Mouse (Mus musculus) mammary gland, adult 2 months (tissue): ENCODE data around the gene Zfp296. TPM values are rescaled to one million over a fixed set of nuclear protein-coding genes. Genes with fewer than 3 reads are reported as not detected.

Experiments used
- polyA plus RNA-seq: library from polyadenylated mRNA; depleted of rRNA; stranded (reverse); fragments of >200 nt; gene quantifications from 2 replicates; pipeline ENCODE4 v1.2.3, GENCODE M21; 2012; ENCODE audit warnings: low replicate concordance; rRNA removed

Gene Zfp296
- polyA plus RNA-seq: 6.8 and 16.7 TPM in 2 replicates

DNA sequence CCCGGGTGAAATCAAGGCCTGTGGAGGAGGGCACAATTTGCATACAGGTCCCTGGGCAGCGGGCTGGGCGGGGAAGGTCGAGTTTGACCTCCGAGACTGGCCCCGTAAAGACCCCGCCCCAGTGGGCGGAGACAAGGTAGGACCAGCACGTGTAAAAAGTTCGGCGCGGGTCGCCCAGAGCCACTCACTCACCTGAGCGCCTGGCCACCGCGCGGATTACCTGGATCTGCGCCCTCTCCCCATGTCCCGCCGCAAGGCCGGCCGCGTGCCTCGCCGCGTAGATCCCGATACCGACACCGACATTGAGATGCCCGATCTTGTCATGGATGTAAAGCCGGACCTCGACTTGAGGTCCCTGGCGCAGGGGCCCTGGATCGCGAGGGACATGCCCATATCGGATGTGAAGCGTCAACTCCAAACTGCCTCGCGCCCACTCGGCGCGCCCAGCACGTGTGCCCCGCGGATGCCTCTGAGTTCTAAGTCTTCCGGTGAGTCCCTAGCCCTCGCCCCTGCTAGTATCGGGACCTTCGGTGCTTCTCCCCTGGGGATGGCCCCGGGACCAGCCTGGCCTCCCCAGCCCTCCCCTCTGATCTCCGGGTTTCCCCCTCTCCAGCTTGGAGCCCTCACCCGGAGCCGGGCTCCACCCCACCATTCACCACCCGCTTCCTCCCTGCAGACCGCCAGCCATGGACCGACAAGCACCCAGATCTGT, at the start of gene Zfp296, which contains the start of gene Gemin7:
Gene Zfp296, plus strand, starts transcription at position 147 of the 712 bp plus-strand sequence.
Gene Gemin7, minus strand, starts transcription at position 455 of the 712 bp plus-strand sequence.

DNA sequence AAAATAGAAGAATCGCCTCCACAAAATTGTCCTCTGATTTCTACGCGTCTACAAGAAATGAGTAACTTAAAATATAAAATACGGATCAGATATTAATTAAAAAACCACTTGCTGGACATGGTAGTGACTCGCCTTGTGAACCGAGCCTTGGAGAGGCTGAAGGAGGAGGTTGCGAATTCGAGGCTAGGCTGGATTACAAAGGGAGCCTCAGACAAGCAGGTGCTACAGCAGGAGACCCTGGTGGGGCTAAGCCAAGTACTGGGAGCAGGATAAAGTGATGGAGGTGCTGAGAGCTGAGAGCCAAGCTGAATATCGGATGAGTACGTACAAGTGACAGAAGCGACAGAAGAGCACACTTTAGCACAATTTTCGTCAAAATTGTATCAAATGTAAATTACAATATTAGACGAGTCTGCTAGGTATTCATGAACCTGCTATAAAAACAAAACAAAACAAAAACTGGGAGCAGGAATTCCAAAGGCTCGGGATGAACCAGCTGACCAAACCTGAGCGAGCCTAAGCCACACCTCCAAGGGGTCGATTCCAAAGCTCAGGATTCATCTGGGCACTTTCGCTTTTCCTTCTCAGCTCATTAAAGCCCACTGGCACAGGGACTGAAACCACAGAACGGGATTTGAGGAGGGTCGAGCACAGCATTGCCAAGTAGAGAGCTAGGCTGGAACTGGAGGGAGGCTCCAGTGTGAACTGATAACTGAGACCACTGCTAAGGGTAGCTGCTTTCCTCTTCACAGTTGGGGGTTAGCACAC, 14.3 kb upstream of the Zfp296 start, which contains the start of gene Ppp1r37:
Gene Ppp1r37, minus strand, starts transcription at position 434 of the 768 bp plus-strand sequence.

DNA sequence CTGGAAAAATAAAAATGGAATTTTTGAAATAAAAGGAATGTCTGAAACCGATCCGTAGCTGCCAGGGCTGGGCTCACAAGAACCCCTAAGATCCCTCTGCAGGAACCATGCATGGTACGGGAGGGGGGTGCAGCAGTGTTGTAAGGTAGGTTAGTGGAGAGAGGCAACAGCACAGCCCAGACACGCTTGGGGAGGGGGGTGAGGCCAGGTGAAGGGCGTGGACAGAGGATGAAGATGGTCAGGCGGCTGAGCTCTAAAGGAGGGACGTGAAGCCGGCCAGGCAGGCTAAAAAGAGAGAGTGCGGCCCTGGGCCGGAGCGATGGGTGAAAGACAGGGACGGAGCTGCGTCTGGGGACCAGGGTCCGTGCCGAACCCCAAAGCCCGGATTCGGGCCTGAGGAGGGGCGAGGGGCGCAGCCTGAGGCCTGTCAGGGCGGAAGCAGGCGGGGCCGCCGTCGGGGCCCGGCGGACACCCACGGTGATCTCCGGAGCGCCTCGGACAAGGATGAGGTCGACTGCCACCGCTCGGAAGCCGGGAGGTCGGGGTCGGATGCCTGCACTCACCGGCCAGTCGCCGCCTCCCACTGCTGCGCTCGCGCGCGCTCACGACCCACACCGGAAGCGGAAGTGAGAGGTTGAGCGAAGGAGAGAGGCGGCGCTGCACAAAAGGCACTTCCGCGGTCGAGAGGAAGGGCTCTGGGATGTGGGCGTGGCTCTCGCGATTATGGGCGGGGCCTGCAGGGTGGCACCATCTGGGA, 26.9 kb downstream of the Zfp296 start, which contains the start of gene Clasrp:
Gene Clasrp, minus strand, starts transcription at position 638 of the 757 bp plus-strand sequence.

DNA sequence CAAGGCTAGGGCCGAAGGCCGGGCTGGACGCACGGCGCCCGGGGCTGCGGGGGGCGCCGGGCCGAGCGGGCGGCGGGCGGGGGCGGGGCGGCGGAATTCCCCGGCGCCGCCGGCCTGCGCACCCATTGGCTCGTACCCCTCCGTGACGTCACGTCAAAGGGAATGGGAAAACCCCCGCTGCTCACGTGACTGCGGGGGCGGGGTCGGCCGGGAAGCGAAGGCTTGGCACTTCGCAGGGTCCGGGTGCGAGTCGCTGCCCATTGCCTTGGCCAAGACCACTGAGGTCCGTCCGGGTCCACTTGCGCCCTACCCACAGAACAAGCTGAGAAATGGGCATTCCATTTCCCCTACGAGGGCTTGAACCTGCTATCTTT, 52.3 kb downstream of the Zfp296 start, which contains the start of gene Relb:
Gene Relb, minus strand, starts transcription at position 78 of the 374 bp plus-strand sequence.

Other genes with a start within 250 kb of the Zfp296 start
- 46.3 and 50.7 TPM in 2 replicates for gene Ercc1, start 232.5 kb upstream of the Zfp296 start, polyA plus RNA-seq
- gene Cd3eap, start 217.8 kb upstream of the Zfp296 start, polyA plus RNA-seq: 5.5 and 10.6 TPM in 2 replicates
- gene Ppp1r13l, start 217.5 kb upstream of the Zfp296 start, polyA plus RNA-seq: 16.4 and 27.3 TPM in 2 replicates
- 60.3 and 79.1 TPM in 2 replicates for gene Ercc2, start 195.3 kb upstream of the Zfp296 start, polyA plus RNA-seq
- gene Klc3, start 173.2 kb upstream of the Zfp296 start, polyA plus RNA-seq: 19.3 and 27.9 TPM in 2 replicates
- gene Ckm, start 172.5 kb upstream of the Zfp296 start, polyA plus RNA-seq: 3.1 and 13,480 TPM in 2 replicates
- 12.6 and 42.6 TPM in 2 replicates for gene Mark4, start 118.5 kb upstream of the Zfp296 start, polyA plus RNA-seq
- gene Exoc3l2, start 114.0 kb upstream of the Zfp296 start, polyA plus RNA-seq: 6.3 and 7.4 TPM in 2 replicates
- gene Bloc1s3, start 68.9 kb upstream of the Zfp296 start, polyA plus RNA-seq: 9.1 and 17.1 TPM in 2 replicates
- gene Trappc6a, start 68.9 kb upstream of the Zfp296 start, polyA plus RNA-seq: 73.4 and 149 TPM in 2 replicates
- 1.9 and 3.3 TPM in 2 replicates for gene Nkpd1, start 59.4 kb upstream of the Zfp296 start, polyA plus RNA-seq
- 75.3 and 137 TPM in 2 replicates for gene Ppp1r37, start 14.2 kb upstream of the Zfp296 start, polyA plus RNA-seq
- 138 and 192 TPM in 2 replicates for gene Gemin7, start 308 bp downstream of the Zfp296 start, polyA plus RNA-seq
- 68.1 and 244 TPM in 2 replicates for gene Clasrp, start 27.2 kb downstream of the Zfp296 start, polyA plus RNA-seq
- gene Relb, start 52.2 kb downstream of the Zfp296 start, polyA plus RNA-seq: 40.8 and 101 TPM in 2 replicates
- gene Clptm1, start 87.7 kb downstream of the Zfp296 start, polyA plus RNA-seq: 125 and 164 TPM in 2 replicates
- 1.9 and 2.9 TPM in 2 replicates for gene Apoc2, start 100.7 kb downstream of the Zfp296 start, polyA plus RNA-seq
- 1.0 TPM in 1 of 2 replicates, not detected in the other for gene Gm44805, start 104.1 kb downstream of the Zfp296 start, polyA plus RNA-seq
- 21.1 TPM in 1 of 2 replicates, not detected in the other for gene Apoc4, start 104.2 kb downstream of the Zfp296 start, polyA plus RNA-seq
- 50.4 and 58.9 TPM in 2 replicates for gene Apoc1, start 115.4 kb downstream of the Zfp296 start, polyA plus RNA-seq
- 2,055 and 4,405 TPM in 2 replicates for gene Apoe, start 121.9 kb downstream of the Zfp296 start, polyA plus RNA-seq
- gene Tomm40, start 138.2 kb downstream of the Zfp296 start, polyA plus RNA-seq: 62.0 and 84.9 TPM in 2 replicates
- 45.9 and 65.6 TPM in 2 replicates for gene Nectin2, start 173.2 kb downstream of the Zfp296 start, polyA plus RNA-seq
- 135 and 154 TPM in 2 replicates for gene Bcam, start 193.7 kb downstream of the Zfp296 start, polyA plus RNA-seq
- 19.9 and 20.6 TPM in 2 replicates for gene Cblc, start 219.5 kb downstream of the Zfp296 start, polyA plus RNA-seq
- gene Bcl3, start 245.5 kb downstream of the Zfp296 start, polyA plus RNA-seq: 75.0 and 218 TPM in 2 replicates